Mouse (Mus musculus) embryonic facial prominence, embryonic 12.5 days (tissue): Measurements from ENCODE around the gene Pak1. TPM values are rescaled to one million over a fixed set of nuclear protein-coding genes. Genes with fewer than 3 reads are reported as not detected.

Source experiments
- ATAC-seq: fragments of 200-750 bp; cut with Nextera tagmentation; 2 replicates; pipeline ENCODE4 v1.8.0; 2017; ENCODE audit not compliant: insufficient number of reproducible peaks, insufficient read depth, low FRiP score, low TSS enrichment
- H3K27ac ChIP-seq: fragments of 300-500 bp; sonication (generic); 2 replicates; pipeline ENCODE4 v1.5.1; 2016; ENCODE audit warnings: mild to moderate bottlenecking
- H3K27me3 ChIP-seq: fragments of 300-500 bp; sonication (generic); 2 replicates; pipeline ENCODE4 v1.6.1; 2016; ENCODE audit warnings: mild to moderate bottlenecking, moderate library complexity
- H3K36me3 ChIP-seq: fragments of 300-500 bp; sonication (generic); 2 replicates; pipeline ENCODE4 v1.6.1; 2016; ENCODE audit warnings: mild to moderate bottlenecking
- H3K4me1 ChIP-seq: fragments of 300-500 bp; sonication (generic); 2 replicates; pipeline ENCODE4 v1.6.1; 2016
- H3K4me2 ChIP-seq: fragments of 300-500 bp; sonication (generic); replicated peaks from 2 replicates; pipeline ENCODE4 v1.6.1; 2016; ENCODE audit warnings: mild to moderate bottlenecking, moderate library complexity
- H3K4me3 ChIP-seq: fragments of 300-500 bp; sonication (generic); 2 replicates; pipeline ENCODE4 v1.5.1; 2016; ENCODE audit warnings: mild to moderate bottlenecking
- H3K9ac ChIP-seq: fragments of 300-500 bp; sonication (generic); 2 replicates; pipeline ENCODE4 v1.6.1; 2016; ENCODE audit warnings: mild to moderate bottlenecking, moderate library complexity
- H3K9me3 ChIP-seq: fragments of 300-500 bp; sonication (generic); 2 replicates; pipeline ENCODE4 v1.6.1; 2016; ENCODE audit warnings: mild to moderate bottlenecking, moderate library complexity
- WGBS: fragments of 180-500 bp; shearing (Covaris S2); methylation state at CpG from one replicate; pipeline ENCODE4 v1.1.7; 2016; 5-methylcytosine and 5-hydroxymethylcytosine counted together
- polyA plus RNA-seq: library from polyadenylated mRNA; unstranded; fragments of >200 nt; fragmentation: Nextera tagmentation; extraction: Ambion mirVana; gene quantifications from 2 replicates; pipeline ENCODE4 v1.2.1, GENCODE M21; 2016

Pak1 gene
- polyA plus RNA-seq: 36.9 and 38.1 TPM in 2 replicates

DNA sequence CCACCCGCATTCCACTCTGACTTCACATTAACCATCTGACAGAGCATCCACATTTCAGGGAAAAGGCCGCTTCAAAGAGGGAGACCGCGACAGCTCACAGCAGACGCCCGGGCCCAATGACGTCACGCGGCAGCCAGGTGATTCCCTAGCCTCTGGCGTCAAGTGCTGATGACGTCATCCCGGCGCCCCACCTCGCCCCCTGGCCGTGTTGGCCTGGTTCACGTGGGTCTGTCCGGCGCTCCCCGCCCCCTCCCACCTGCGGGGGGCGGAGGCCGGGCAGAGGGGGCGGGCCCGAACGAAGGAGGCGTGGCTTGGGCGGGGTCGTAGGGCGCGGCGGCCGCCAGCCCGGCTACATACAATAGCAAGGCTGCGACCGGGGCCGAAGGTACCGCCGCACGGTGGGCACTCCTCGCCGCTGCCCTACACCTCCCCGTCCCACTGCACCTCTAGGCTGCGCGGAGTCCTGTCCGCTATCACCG lies at the start of gene Pak1:
TSS of gene Pak1 (plus strand) at position 352 of the 479 bp plus-strand sequence.
- under 1% methylated on average over 44 of the region's 46 CpGs for WGBS
- Histone ChIP-seq H3K36me3 (no peaks in the 10 kb centered on the region), H3K4me2 (peak within 1 kb of the TSS; percentile 93), H3K4me3 (peak within 1 kb of the TSS; percentile 83), H3K4me1 (0 out of 2 replicates have a peak, but pooled peaks cover 7% of the 10 kb centered on the region), H3K27ac (0 out of 2 replicates have a peak within 1 kb of the TSS, but pooled peaks have one; percentile 17), H3K27me3 (peaks cover 6% of the 10 kb centered on the region; the same call in 1 of the 2 replicates), H3K9me3 (no peaks in the 10 kb centered on the region), H3K9ac (peak within 1 kb of the TSS; percentile 76)
- peak; percentile 91 for ATAC-seq

DNA sequence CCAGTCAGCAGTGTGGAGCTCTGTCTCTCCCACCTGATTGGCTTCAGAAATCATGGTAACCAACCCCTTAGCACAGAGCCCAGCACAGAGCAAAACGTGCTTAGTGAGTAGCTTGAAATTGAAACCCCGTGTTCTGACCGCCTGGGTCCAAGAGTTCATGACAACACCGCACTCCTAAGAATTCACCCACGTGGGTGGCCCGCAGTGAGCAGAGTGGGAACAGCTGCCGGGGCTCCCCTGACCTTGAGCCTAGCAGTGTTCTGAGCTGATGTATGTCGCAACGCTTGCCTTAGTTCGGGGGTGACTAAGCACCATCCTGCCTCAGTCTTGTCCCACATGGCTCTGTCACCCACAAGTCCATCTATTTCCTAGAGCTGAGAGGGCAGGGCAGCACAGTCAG lies 47.4 kb upstream of the Pak1 start:
- ATAC-seq: no peak
- H3K9ac ChIP-seq: no peak overlapping the region
- H3K4me1 ChIP-seq: peaks cover 10% of the 10 kb centered on the region
- WGBS: 34% methylated on average over 10 of the region's 10 CpGs
- H3K36me3 ChIP-seq: no peaks in the 10 kb centered on the region
- no peak overlapping the region for H3K4me2 ChIP-seq
- H3K27ac ChIP-seq: no peak overlapping the region
- H3K27me3 ChIP-seq: 0 out of 2 replicates have a peak, but pooled peaks cover 7% of the 10 kb centered on the region
- H3K9me3 ChIP-seq: no peaks in the 10 kb centered on the region
- H3K4me3 ChIP-seq: no peak overlapping the region

DNA sequence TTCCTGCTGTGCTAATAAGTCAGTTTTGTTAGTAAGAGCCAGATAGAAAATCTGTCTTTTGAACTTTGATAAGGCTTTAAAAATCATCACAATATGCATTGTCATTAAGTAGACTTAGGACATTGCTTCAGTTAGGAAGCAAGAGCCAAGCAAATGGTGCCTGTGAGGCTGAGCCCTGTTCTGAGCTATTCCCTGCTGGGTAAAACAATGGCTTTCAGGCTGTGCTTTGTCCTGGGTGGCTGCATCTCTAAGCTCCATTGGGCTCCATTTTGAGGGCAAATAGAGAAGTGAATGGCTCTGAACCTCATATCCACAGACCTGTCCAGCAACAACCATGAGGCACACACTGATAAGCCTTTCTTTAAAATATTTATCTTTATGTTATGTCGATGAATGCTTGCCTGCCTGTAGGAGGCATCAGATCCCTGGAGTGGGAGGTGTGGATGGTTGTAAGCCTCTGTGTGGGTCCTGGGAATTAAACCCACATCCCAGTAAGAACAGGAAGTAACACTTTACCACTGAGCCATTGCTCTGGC lies 46.5 kb upstream of the Pak1 start:
- 0 out of 2 replicates have a peak, but pooled peaks cover 7% of the 10 kb centered on the region for H3K27me3 ChIP-seq
- H3K9ac ChIP-seq: no peak overlapping the region
- H3K4me2 ChIP-seq: no peak overlapping the region
- no peaks in the 10 kb centered on the region for H3K36me3 ChIP-seq
- peaks cover 10% of the 10 kb centered on the region for H3K4me1 ChIP-seq
- WGBS: 31% methylated on average over 1 of the region's 1 CpGs
- H3K9me3 ChIP-seq: no peaks in the 10 kb centered on the region
- ATAC-seq: no peak
- no peak overlapping the region for H3K4me3 ChIP-seq
- no peak overlapping the region for H3K27ac ChIP-seq

DNA sequence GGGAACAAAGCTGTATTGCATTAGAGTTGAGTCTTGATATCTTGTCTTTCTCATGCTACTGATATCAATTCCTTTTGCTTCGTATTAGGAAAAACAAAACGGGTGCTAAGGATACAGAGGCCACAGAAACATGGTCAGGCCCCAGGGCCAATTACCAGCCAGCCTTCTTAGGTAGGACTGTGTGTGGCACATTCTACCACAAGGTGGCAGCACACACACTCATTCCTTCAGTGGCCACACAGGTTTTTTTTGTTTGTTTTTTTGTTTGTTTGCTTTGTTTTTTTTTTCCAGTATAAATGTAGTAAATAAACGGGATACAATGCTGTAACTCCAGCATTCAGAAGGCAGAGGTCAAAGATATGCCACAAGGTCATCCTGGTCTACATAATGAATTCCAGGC lies 43.0 kb upstream of the Pak1 start:
- Histone ChIP-seq H3K27me3 (no peaks in the 10 kb centered on the region), H3K4me3 (no peak overlapping the region), H3K27ac (no peak overlapping the region), H3K9ac (no peak overlapping the region), H3K9me3 (no peaks in the 10 kb centered on the region), H3K4me1 (peaks cover 12% of the 10 kb centered on the region; the same call in 1 of the 2 replicates), H3K4me2 (no peak overlapping the region), H3K36me3 (no peaks in the 10 kb centered on the region)
- no peak for ATAC-seq
- WGBS: 8% methylated on average over 3 of the region's 3 CpGs

DNA sequence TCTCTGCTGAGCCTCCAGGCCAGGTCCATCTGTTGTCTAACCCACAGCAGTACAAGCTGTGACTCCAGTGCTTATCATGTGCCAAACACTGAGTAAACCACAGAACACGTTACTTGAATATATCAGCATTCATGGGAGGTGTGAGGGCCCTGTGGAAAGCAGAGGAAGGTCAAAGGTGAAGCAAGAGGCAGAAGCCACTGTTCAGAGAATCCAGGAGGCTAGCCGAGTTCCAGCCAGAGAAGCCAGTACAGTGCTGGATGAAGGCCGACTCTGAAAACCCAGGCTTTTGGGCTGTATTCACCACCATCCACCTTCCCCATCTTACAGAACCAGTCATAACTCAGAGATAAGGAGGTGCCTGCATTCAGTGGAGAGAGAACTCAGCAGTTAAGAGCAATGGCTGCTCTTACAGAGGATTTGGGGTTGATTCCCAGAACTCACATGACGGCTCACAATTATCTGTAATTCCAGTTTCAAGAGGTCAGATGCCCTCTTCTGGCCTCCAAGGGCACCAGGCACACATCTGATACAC lies 41.1 kb upstream of the Pak1 start:
- 61% methylated on average over 4 of the region's 4 CpGs for WGBS
- Histone ChIP-seq H3K9me3 (no peaks in the 10 kb centered on the region), H3K4me1 (peaks cover 12% of the 10 kb centered on the region; the same call in 1 of the 2 replicates), H3K4me3 (no peak overlapping the region), H3K36me3 (no peaks in the 10 kb centered on the region), H3K9ac (no peak overlapping the region), H3K27me3 (no peaks in the 10 kb centered on the region), H3K27ac (no peak overlapping the region), H3K4me2 (no peak overlapping the region)
- ATAC-seq: no peak

DNA sequence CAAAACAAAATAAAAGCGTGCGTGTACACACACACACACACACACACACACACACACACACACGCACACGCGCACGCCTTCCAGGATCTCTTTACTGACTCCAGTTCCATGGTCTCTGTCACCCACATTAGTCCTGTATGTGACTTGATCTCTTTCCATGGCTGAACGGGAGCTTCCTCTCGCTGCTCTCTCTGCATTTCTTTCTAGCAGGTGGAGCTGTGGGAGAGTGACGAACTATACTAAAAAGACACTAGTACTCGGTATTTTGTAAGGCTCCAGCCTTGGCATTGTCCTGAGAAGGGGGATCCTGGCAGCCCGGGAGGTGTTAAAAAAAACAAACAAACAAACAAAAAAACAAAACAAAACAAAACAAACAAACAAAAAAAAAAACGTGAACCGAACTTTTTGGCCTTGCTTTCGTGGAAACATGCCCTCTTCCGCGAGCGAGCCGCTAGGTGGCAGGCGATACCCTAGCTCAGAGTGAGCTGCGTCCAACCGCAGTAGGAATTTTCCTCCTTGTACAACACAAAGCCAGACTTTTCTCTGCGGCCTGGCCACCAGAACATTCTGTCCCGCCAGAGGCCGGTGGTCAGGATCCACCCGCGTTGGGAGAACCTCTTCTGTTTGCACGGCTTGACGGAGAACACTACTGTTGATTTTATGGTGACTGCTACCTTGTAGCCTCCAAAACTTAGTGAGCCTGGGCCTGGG lies 40.4 kb upstream of the Pak1 start:
- 27% methylated on average over 28 of the region's 28 CpGs for WGBS
- ATAC-seq: peak; percentile 22; the same call in 1 of the 2 replicates
- H3K4me3 ChIP-seq: no peak overlapping the region
- H3K27me3 ChIP-seq: no peaks in the 10 kb centered on the region
- peaks cover 12% of the 10 kb centered on the region; the same call in 1 of the 2 replicates for H3K4me1 ChIP-seq
- H3K9ac ChIP-seq: no peak overlapping the region
- H3K27ac ChIP-seq: no peak overlapping the region
- H3K36me3 ChIP-seq: no peaks in the 10 kb centered on the region
- H3K9me3 ChIP-seq: no peaks in the 10 kb centered on the region
- H3K4me2 ChIP-seq: peak overlapping the region; percentile 16

DNA sequence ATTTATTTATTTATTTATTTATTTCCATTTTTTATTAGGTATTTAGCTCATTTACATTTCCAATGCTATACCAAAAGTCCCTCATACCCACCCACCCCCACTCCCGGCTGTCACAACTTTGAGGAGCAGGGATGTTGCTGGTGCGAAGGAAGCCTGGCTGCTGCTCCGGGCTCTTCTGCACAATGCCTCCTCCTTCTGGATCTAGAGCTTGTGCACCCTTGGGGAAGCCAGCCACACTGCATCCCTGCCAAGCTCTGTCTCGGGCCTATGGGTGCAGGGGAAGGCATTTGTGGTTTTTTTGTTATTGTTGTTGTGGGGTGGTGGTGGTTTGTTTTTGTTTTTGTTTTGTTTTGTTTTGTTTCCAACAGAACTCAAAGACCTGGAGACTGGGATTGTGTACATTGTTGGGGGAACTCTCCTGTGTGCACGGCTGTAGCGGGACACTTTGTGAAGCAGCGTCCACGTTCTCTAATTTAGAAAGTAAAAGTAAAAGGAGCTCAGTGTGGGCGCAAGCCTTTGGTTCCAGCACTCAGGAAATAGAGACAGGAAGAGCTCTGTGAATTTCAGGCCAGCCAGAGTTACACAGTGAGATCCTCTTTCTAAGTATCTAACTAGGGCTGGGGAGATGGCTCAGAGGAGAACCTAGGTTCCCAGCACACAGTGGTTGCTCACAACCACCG lies 39.7 kb upstream of the Pak1 start:
- H3K27me3 ChIP-seq: no peaks in the 10 kb centered on the region
- H3K36me3 ChIP-seq: no peaks in the 10 kb centered on the region
- H3K4me2 ChIP-seq: peak overlapping the region; percentile 19
- ATAC-seq: peak; percentile 57; the same call in 1 of the 2 replicates
- WGBS: 67% methylated on average over 10 of the region's 10 CpGs
- H3K4me3 ChIP-seq: no peak overlapping the region
- H3K4me1 ChIP-seq: peaks cover 12% of the 10 kb centered on the region; the same call in 1 of the 2 replicates
- H3K27ac ChIP-seq: 0 out of 2 replicates have a peak overlapping the region, but pooled peaks have one; percentile 17
- H3K9ac ChIP-seq: no peak overlapping the region
- H3K9me3 ChIP-seq: no peaks in the 10 kb centered on the region

DNA sequence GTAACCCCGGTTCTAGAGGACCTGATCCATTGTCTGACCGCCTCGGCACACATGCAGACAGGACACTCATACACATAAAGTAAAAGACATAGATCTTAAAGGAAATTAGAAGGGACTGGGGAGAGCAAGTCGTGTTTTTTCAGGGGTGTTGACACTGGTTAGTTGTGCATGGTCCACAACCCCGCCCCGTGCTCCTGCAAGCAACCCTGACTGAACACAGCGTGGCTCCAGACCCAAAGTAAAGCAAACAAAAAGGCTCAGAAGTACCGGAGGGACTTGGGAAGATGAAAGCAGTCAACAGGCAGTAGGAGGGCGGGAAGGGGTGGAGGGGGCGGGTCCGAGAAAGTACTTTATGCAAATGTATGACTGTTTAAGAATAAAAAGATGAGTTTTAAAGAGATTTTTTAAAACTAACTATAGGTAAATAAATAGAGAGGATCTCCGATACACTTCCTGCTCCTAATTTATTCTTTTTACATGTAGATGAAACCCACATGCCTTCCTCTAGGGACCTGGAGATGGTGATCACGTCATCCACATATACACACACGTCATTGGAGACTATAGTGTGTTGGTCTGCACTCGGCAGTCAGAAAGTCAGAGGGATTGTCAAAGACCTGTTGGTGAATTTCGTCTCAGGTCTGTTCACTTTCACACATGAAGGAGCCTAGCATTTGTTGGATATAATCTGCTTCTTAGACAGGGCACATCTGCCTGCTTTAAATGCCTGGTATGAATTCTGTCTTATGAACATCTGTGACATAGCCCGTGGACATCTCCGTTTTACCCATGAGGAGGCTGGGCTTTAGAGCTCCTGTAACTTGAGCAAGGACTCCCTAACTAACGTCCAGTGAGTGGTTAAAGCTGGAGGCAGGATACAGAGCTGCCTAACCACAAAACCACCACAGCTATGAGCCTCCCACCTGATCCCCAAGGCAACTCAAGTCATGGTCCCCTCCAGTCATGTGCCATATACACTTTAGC lies 38.8 kb upstream of the Pak1 start:
- no peaks in the 10 kb centered on the region for H3K36me3 ChIP-seq
- H3K9me3 ChIP-seq: no peaks in the 10 kb centered on the region
- H3K4me1 ChIP-seq: peaks cover 12% of the 10 kb centered on the region; the same call in 1 of the 2 replicates
- 0 out of 2 replicates have a peak overlapping the region, but pooled peaks have one; percentile 17 for H3K27ac ChIP-seq
- H3K9ac ChIP-seq: no peak overlapping the region
- H3K27me3 ChIP-seq: no peaks in the 10 kb centered on the region
- 0 out of 2 replicates have a peak, but pooled peaks have one; percentile 24 for ATAC-seq
- H3K4me3 ChIP-seq: no peak overlapping the region
- WGBS: 37% methylated on average over 19 of the region's 19 CpGs
- H3K4me2 ChIP-seq: peak overlapping the region; percentile 19

DNA sequence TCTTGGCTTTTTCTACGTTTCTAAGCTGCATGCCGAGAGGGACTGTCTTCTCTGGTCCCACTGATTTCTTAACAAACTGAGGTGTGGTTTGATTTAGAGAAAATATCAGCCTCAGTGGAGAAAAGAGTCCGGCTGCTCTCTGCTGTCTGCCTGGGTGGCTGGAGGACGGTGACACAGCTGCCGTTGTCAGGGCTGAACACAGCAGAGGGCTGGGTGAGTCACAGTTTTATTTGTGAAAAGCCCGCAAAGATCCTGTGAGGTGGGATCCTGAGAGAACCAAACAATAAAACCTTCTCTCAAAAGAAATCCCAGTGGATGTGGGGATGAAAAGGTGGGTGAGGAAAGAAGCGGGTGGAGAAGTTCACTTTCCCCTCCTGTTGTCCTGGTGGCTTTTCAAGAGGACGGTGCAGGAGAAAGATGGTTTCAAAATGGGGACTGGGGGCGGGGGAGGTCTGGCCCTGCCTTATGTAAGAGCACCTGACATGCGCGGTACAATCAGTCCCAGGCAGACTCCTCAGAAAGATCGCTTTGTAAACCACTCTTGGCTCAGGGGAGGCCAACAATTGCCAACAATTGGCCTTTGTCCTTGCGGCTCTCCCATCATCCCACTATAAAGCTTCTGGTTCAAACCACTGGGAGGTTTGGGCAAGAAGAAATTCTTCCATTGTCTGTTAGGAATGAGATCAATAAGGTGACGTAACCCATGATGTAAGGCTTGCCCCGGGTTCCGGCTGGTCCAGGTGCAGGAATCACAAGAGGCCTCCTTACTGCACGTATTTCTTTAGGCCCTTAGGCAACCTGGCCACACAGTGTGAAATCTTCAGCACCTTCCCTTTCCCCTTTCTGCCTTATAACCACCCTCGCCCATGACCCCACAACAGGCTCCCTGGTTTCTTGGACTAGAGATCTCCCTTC lies 31.1 kb upstream of the Pak1 start:
- ATAC-seq: 0 out of 2 replicates have a peak, but pooled peaks have one; percentile 22
- Histone ChIP-seq H3K36me3 (no peaks in the 10 kb centered on the region), H3K27me3 (no peaks in the 10 kb centered on the region), H3K9ac (no peak overlapping the region), H3K27ac (no peak overlapping the region), H3K4me2 (peak overlapping the region; percentile 18; the same call in 1 of the 2 replicates), H3K4me3 (no peak overlapping the region), H3K4me1 (no peaks in the 10 kb centered on the region), H3K9me3 (no peaks in the 10 kb centered on the region)
- WGBS: 40% methylated on average over 18 of the region's 18 CpGs

DNA sequence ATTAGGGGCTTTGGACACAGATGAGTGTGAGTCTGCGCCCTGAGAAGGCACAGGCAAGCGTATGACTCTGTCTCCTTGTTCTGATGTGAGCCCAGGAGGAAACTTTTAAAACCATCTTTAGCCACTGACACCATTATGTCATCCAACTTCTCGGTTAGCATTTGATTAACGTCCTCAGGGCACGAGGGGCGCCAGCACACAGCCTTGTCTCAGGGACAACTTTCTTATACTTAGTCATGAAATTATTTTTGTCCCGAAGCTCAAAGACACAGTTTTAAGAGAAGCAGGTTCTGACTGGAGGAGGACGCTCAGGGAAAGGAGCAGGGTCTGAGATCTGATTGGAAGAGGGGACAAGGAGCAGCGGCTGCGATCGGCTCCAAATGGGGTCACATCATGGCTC lies 23.8 kb upstream of the Pak1 start:
- Histone ChIP-seq H3K4me1 (no peaks in the 10 kb centered on the region), H3K9me3 (no peaks in the 10 kb centered on the region), H3K4me2 (no peak overlapping the region), H3K4me3 (no peak overlapping the region), H3K36me3 (no peaks in the 10 kb centered on the region), H3K27me3 (no peaks in the 10 kb centered on the region), H3K27ac (no peak overlapping the region), H3K9ac (no peak overlapping the region)
- ATAC-seq: no peak
- WGBS: 74% methylated on average over 11 of the region's 11 CpGs
